Comparison of ENCODE assay signal across 15 mouse cellular contexts in the genomic region with DNA sequence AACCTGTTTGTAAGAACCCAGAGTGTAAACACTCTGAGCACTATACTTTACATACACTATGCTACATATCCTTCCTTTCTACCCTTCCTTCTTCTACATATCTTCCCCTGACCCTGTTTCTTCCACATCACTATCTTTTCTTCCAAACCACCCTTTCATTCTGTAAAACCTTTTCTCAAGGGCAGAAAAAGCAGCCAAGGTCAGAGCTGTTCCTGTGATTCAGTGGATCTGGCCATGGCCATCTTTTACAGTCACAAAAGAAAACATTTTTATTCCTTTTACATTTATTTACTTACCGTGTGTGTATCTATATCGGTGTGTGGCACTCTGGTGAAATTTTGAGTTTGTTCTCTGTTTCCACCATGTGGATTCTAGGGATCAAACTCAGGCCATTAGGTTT.
DNase-seq lines count a peak whose midpoint lies in the region; ATAC-seq lines count a peak whose summit lies in the region.
"Had no signal": no experiment of that assay in that cellular context is flagged by ENCODE, and none has a peak within 500 bp of the region (broad histone marks: within the 10 kb centered on the region; RNA-seq: fewer than 3 reads in every experiment).

No protein-coding gene starts in this region.

- peak; percentile 62 for DNase-seq in adrenal gland, adult 2 months
- DNase-seq in adrenal gland, postnatal 4 days (ENCODE audit: low spot score in 2 of 2), result no peak
- peak; percentile 39 for DNase-seq in adrenal gland, postnatal 14 days
- no peak for DNase-seq in adrenal gland, postnatal 25 days
- DNase-seq: cerebellum, adult 11-12 months; cerebellum, adult 2 months; cerebellum, adult 9-10 months; cerebellum, postnatal 10 days; cerebellum, postnatal 25 days; gastrocnemius, adult 2 months had no signal

- 94% methylated on average over 2 of the region's 2 CpGs for WGBS in forebrain, embryonic 16.5 days

- no peak overlapping the region for H3K4me3 ChIP-seq in forebrain, embryonic 16.5 days (replicated peaks; ENCODE audit: low read length)
- H3K4me3 ChIP-seq: embryonic facial prominence, embryonic 10.5 days; embryonic facial prominence, embryonic 12.5 days; forebrain, embryonic 13.5 days; forebrain, embryonic 15.5 days; gastrocnemius, adult 2 months had no signal

- H3K36me3 ChIP-seq in forebrain, embryonic 16.5 days (ENCODE audit: control insufficient read depth, insufficient read depth), result no peaks in the 10 kb centered on the region
- H3K36me3 ChIP-seq: embryonic facial prominence, embryonic 10.5 days; embryonic facial prominence, embryonic 12.5 days; forebrain, embryonic 15.5 days had no signal

- H3K9me3 ChIP-seq in forebrain, embryonic 16.5 days (ENCODE audit: control insufficient read depth, low read length), result no peaks in the 10 kb centered on the region
- H3K9me3 ChIP-seq: embryonic facial prominence, embryonic 10.5 days; embryonic facial prominence, embryonic 12.5 days; forebrain, embryonic 15.5 days had no signal

- no peaks in the 10 kb centered on the region for H3K27me3 ChIP-seq in forebrain, embryonic 16.5 days (replicated peaks; ENCODE audit: control insufficient read depth, insufficient read depth, low read length)
- H3K27me3 ChIP-seq: embryonic facial prominence, embryonic 12.5 days; forebrain, embryonic 13.5 days; forebrain, embryonic 15.5 days had no signal

- no peak for ATAC-seq in forebrain, embryonic 16.5 days
- ATAC-seq: forebrain, embryonic 13.5 days; forebrain, embryonic 15.5 days had no signal

- H3K4me2 ChIP-seq in forebrain, embryonic 16.5 days (ENCODE audit: low read length), result no peak overlapping the region
- H3K4me2 ChIP-seq: embryonic facial prominence, embryonic 12.5 days; forebrain, embryonic 13.5 days; forebrain, embryonic 15.5 days had no signal

- H3K4me1 ChIP-seq in forebrain, embryonic 16.5 days (replicated peaks; ENCODE audit: control insufficient read depth, insufficient read depth, low read length), result no peaks in the 10 kb centered on the region
- H3K4me1 ChIP-seq: forebrain, embryonic 13.5 days; forebrain, embryonic 15.5 days had no signal

- H3K9ac ChIP-seq in forebrain, embryonic 16.5 days (replicated peaks; ENCODE audit: low read depth, low read length), result no peak overlapping the region
- H3K9ac ChIP-seq: embryonic facial prominence, embryonic 12.5 days; forebrain, embryonic 13.5 days; forebrain, embryonic 15.5 days had no signal

- no peak overlapping the region for H3K27ac ChIP-seq in forebrain, embryonic 16.5 days (ENCODE audit: low read length)
- H3K27ac ChIP-seq: embryonic facial prominence, embryonic 10.5 days; embryonic facial prominence, embryonic 12.5 days; forebrain, embryonic 13.5 days; forebrain, embryonic 15.5 days; gastrocnemius, adult 2 months had no signal

Comparison
In these comparisons a context has a peak if more than half of its experiments do, and no peak if none do; other contexts are left out.
1. DNase-seq: peak in adrenal gland, adult 2 months (single experiment) and adrenal gland, postnatal 14 days (single experiment); none in adrenal gland, postnatal 4 days (0 of 2) and adrenal gland, postnatal 25 days (single experiment).